Mouse (Mus musculus): ENCODE data around the gene Gm960.

The Gm960 gene

GRCm38 (mm10) chr19:4711601-4712155 lies 13.2 kb upstream of the Gm960 start:
- DNase-seq (ENCODE audit: low read depth): no peak

GRCm38 (mm10) chr19:4711098-4711600 lies 12.7 kb upstream of the Gm960 start, which contains the start of gene Sptbn2:
Gene Sptbn2, plus strand, starts transcription at chr19:4711167.
- DNase-seq (ENCODE audit: low read depth): no peak

- DNase-seq (ENCODE audit: low read depth): no peak
Observed at GRCm38 (mm10) chr19:4708765-4709164, 10.3 kb upstream of the Gm960 start.

GRCm38 (mm10) chr19:4701221-4701620 lies 2.8 kb upstream of the Gm960 start:
- DNase-seq (ENCODE audit: low read depth): peak; percentile 28

GRCm38 (mm10) chr19:4700656-4701055 lies 2.2 kb upstream of the Gm960 start:
- DNase-seq (ENCODE audit: low read depth): no peak

- no peak for DNase-seq (ENCODE audit: low read depth)
Observed at GRCm38 (mm10) chr19:4699821-4700220, 1.4 kb upstream of the Gm960 start.

- DNase-seq (ENCODE audit: low read depth): no peak
Observed at GRCm38 (mm10) chr19:4698856-4699255, 388 bp upstream of the Gm960 start.

GRCm38 (mm10) chr19:4697721-4698120 lies 747 bp downstream of the Gm960 start:
- no peak for DNase-seq (ENCODE audit: low read depth)

GRCm38 (mm10) chr19:4697121-4697520 lies 1.3 kb downstream of the Gm960 start:
- no peak for DNase-seq (ENCODE audit: low read depth)

GRCm38 (mm10) chr19:4694346-4694745 lies 4.1 kb downstream of the Gm960 start:
- no peak for DNase-seq (ENCODE audit: low read depth)

- no peak for DNase-seq (ENCODE audit: low read depth)
Observed at GRCm38 (mm10) chr19:4672401-4672800, 26.1 kb downstream of the Gm960 start.

- DNase-seq (ENCODE audit: low read depth): no peak
Observed at GRCm38 (mm10) chr19:4670776-4671175, 27.7 kb downstream of the Gm960 start.

GRCm38 (mm10) chr19:4666815-4667214 lies 31.7 kb downstream of the Gm960 start:
- no peak for DNase-seq (ENCODE audit: low read depth)

GRCm38 (mm10) chr19:4658156-4658555 lies 40.3 kb downstream of the Gm960 start:
- DNase-seq (ENCODE audit: low read depth): no peak

GRCm38 (mm10) chr19:4646917-4647492 lies 51.5 kb downstream of the Gm960 start:
- DNase-seq (ENCODE audit: low read depth): no peak

GRCm38 (mm10) chr19:4644271-4644670 lies 54.2 kb downstream of the Gm960 start:
- no peak for DNase-seq (ENCODE audit: low read depth)

- DNase-seq (ENCODE audit: low read depth): no peak
Observed at GRCm38 (mm10) chr19:4635986-4636385, 62.5 kb downstream of the Gm960 start.

GRCm38 (mm10) chr19:4628819-4629218 lies 69.6 kb downstream of the Gm960 start:
- DNase-seq (ENCODE audit: low read depth): peak; percentile 72

- no peak for DNase-seq (ENCODE audit: low read depth)
Observed at GRCm38 (mm10) chr19:4625829-4626535, 72.5 kb downstream of the Gm960 start.

- peak; percentile 86 for DNase-seq (ENCODE audit: low read depth)
Observed at GRCm38 (mm10) chr19:4625179-4625828, 73.2 kb downstream of the Gm960 start, which contains the start of gene Rce1. Gene Rce1, minus strand, starts transcription at chr19:4625641.

- DNase-seq (ENCODE audit: low read depth): no peak
Observed at GRCm38 (mm10) chr19:4624406-4625178, 73.9 kb downstream of the Gm960 start.

GRCm38 (mm10) chr19:4624006-4624405 lies 74.5 kb downstream of the Gm960 start:
- no peak for DNase-seq (ENCODE audit: low read depth)
